8 mouse cellular contexts compared by ENCODE assay signal in the genomic region with DNA sequence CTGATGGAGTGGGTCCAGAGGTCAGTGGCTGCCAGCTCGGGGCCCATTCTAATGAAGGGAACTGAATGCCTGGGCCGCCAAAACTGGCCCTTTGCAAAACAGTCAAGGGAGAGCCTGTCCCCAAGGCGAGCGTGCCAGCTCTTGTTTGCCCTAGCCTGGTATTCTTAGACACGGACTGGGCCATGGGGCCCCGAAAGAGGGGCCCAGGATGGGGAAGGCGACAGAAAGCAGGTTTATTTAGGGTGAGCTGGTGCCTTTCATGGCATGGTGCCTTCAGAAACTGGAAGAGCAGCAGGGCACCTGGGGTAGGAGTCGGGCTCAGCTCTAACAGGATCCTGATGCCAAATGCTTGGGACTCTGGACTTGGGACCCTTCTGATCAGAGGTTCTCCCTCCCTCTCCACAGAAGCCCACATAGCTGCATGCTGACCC. TPM values are rescaled to one million over a fixed set of nuclear protein-coding genes. Genes with fewer than 3 reads are reported as not detected.
DNase-seq lines count a peak whose midpoint lies in the region; ATAC-seq lines count a peak whose summit lies in the region.

No protein-coding gene starts in this region.

- peaks cover 35% of the 10 kb centered on the region for H3K4me1 ChIP-seq in hindbrain, embryonic 16.5 days (ENCODE audit: control insufficient read depth, insufficient read depth, low read depth, low read length)

- no peak overlapping the region for H3K4me2 ChIP-seq in hindbrain, embryonic 16.5 days (ENCODE audit: low read length)

- no peaks in the 10 kb centered on the region for H3K36me3 ChIP-seq in hindbrain, embryonic 16.5 days (ENCODE audit: control insufficient read depth, insufficient read depth, low read length)

- 27% methylated on average over 8 of the region's 8 CpGs for WGBS in hindbrain, embryonic 16.5 days

- ATAC-seq in hindbrain, embryonic 16.5 days = peak; percentile 55
- no peak for ATAC-seq in erythroid progenitor cell, adult 5-6 weeks (replicated peaks; ENCODE audit: low FRiP score, poor library complexity, severe bottlenecking)

- no peaks in the 10 kb centered on the region for H3K27me3 ChIP-seq in hindbrain, embryonic 16.5 days (replicated peaks; ENCODE audit: control insufficient read depth, insufficient read depth, low read length)

- no peak overlapping the region for H3K4me3 ChIP-seq in hindbrain, embryonic 16.5 days (ENCODE audit: low read length)

- no peaks in the 10 kb centered on the region for H3K9me3 ChIP-seq in hindbrain, embryonic 16.5 days (ENCODE audit: control insufficient read depth, low read length)

- H3K9ac ChIP-seq in hindbrain, embryonic 16.5 days (ENCODE audit: low read depth, low read length) = no peak overlapping the region

- peak; percentile 67 for DNase-seq in cerebellum, adult 11-12 months
- no peak for DNase-seq in cerebellum, adult 9-10 months
- DNase-seq in cerebellum, postnatal 14 days = peak; percentile 53 to 55
- peak; percentile 61 for DNase-seq in left cerebral cortex, postnatal 4 days
- DNase-seq in urinary bladder, adult 18-20 months (ENCODE audit: low spot score in 2 of 2) = no peak
- DNase-seq in embryo, embryonic 11 days = no peak

- H3K27ac ChIP-seq in hindbrain, embryonic 16.5 days (ENCODE audit: low read depth, low read length) = peak overlapping the region; percentile 9; the same call in 1 of the 2 replicates

- intact Hi-C loops in left cerebral cortex, postnatal 4 days (cut with DNase I) = no loop called here

RNA-seq across cellular contexts. Expression of a gene that starts 56.1 kb away (rescaled TPM):
- 20.0 and 27.8 TPM in 2 replicates for polyA plus RNA-seq in hindbrain, embryonic 16.5 days (2015; fragmentation: Nextera tagmentation; extraction: Ambion mirVana)
- 100 to 1,000 TPM; 142 to 144 TPM for total RNA-seq in left cerebral cortex, postnatal 4 days (2021)
- total RNA-seq in erythroid progenitor cell, adult 5-6 weeks (2015; ENCODE audit: low replicate concordance) = 0.36 and 0.42 TPM in 2 replicates
- 0.23 and 0.51 TPM in 2 replicates for total RNA-seq in erythroid progenitor cell, adult 5-6 weeks (2017; ENCODE audit: low replicate concordance)

Comparison
In these comparisons a context has a peak if more than half of its experiments do, and no peak if none do; other contexts are left out.
1. DNase-seq: peak in cerebellum, adult 11-12 months (single experiment), cerebellum, postnatal 14 days (2 of 2) and left cerebral cortex, postnatal 4 days (single experiment); none in cerebellum, adult 9-10 months (single experiment), urinary bladder, adult 18-20 months (0 of 2) and embryo, embryonic 11 days (single experiment).
2. RNA of a gene that starts 56.1 kb away (total RNA-seq): 142 to 144 TPM in left cerebral cortex, postnatal 4 days; 0.23 to 0.51 TPM in erythroid progenitor cell, adult 5-6 weeks; every median in the first group is over 10 times any median in the second.